Mouse (Mus musculus) heart, embryonic 11.5 days (tissue): ENCODE data around the gene Zfp526. TPM values are rescaled to one million over a fixed set of nuclear protein-coding genes. Genes with fewer than 3 reads are reported as not detected.
A peak's percentile ranks its signal among the peaks of the same experiment; 100 is the strongest.
"Not testable (repeated sequence)": the region's sequence is repeated elsewhere in the genome, so short reads cannot be mapped to it uniquely, and the experiment has no call there.

ENCODE experiments used
- ATAC-seq: fragments of 200-750 bp; cut with Nextera tagmentation; replicated peaks from 2 replicates; pipeline ENCODE4 v1.8.0; 2017; ENCODE audit warnings: moderate library complexity; ENCODE audit not compliant: insufficient number of reproducible peaks, low FRiP score, low TSS enrichment
- H3K27ac ChIP-seq: fragments of 300-500 bp; sonication (generic); 2 replicates; pipeline ENCODE4 v1.5.1; 2014; ENCODE audit warnings: mild to moderate bottlenecking, low read depth, low read length
- H3K27me3 ChIP-seq: fragments of 300-500 bp; sonication (generic); 2 replicates; pipeline ENCODE4 v1.6.1; 2014; ENCODE audit warnings: mild to moderate bottlenecking, low read length, mixed read lengths; ENCODE audit not compliant: control insufficient read depth, insufficient read depth
- H3K36me3 ChIP-seq: fragments of 300-500 bp; sonication (generic); 2 replicates; pipeline ENCODE4 v1.6.1; 2014; ENCODE audit warnings: mild to moderate bottlenecking, low read length, moderate library complexity, mixed read lengths; ENCODE audit not compliant: control insufficient read depth, insufficient read depth
- H3K4me1 ChIP-seq: fragments of 300-500 bp; sonication (generic); 2 replicates; pipeline ENCODE4 v1.6.1; 2014; ENCODE audit warnings: low read length; ENCODE audit not compliant: control insufficient read depth, insufficient read depth
- H3K4me2 ChIP-seq: fragments of 300-500 bp; sonication (generic); 2 replicates; pipeline ENCODE4 v1.6.1; 2014; ENCODE audit warnings: mild to moderate bottlenecking, moderate library complexity
- H3K4me3 ChIP-seq: fragments of 300-500 bp; sonication (generic); 2 replicates; pipeline ENCODE4 v1.5.1; 2014; ENCODE audit warnings: low read depth, low read length
- H3K9ac ChIP-seq: fragments of 300-500 bp; sonication (generic); 2 replicates; pipeline ENCODE4 v1.6.1; 2014; ENCODE audit warnings: mild to moderate bottlenecking, low read depth, low read length, moderate library complexity
- H3K9me3 ChIP-seq: fragments of 300-500 bp; sonication (generic); replicated peaks from 2 replicates; pipeline ENCODE4 v1.6.1; 2016; ENCODE audit warnings: low read length; ENCODE audit not compliant: control insufficient read depth
- WGBS: fragments of 180-500 bp; shearing (Covaris S2); extraction: QIAGEN DNeasy Blood & Tissue Kit; methylation state at CpG from one replicate; pipeline ENCODE4 v1.1.7; 2014; ENCODE audit not compliant: insufficient replicate concordance; 5-methylcytosine and 5-hydroxymethylcytosine counted together
- polyA plus RNA-seq: library from polyadenylated mRNA; unstranded; fragments of >200 nt; fragmentation: Nextera tagmentation; extraction: Ambion mirVana; gene quantifications from 2 replicates; pipeline ENCODE4 v1.2.1, GENCODE M21; 2014

Zfp526 gene
- polyA plus RNA-seq, 1 experiment from 2014 or later, result 2.7 TPM

GRCm38 (mm10) chr7:25250141-25250972 lies 29.1 kb downstream of the Zfp526 start, which contains the start of gene Erf:
Erf (minus strand) TSS chr7:25250761.
- ATAC-seq, result peak; percentile 76
- Histone ChIP-seq H3K4me2 (peak within 1 kb of the TSS; percentile 98), H3K36me3 (0 out of 2 replicates have a peak, but pooled peaks cover 3% of the 10 kb centered on the region), H3K4me3 (peak within 1 kb of the TSS; percentile 80), H3K9me3 (no peaks in the 10 kb centered on the region), H3K27ac (peak within 1 kb of the TSS; percentile 99), H3K9ac (peak within 1 kb of the TSS; percentile 99), H3K4me1 (peaks cover 34% of the 10 kb centered on the region), H3K27me3 (no peaks in the 10 kb centered on the region)
- WGBS, result under 1% methylated on average over 73 of the region's 81 CpGs

GRCm38 (mm10) chr7:25251071-25251791 lies 30.0 kb downstream of the Zfp526 start:
- peaks cover 29% of the 10 kb centered on the region for H3K4me1 ChIP-seq
- peak overlapping the region; percentile 99 for H3K27ac ChIP-seq
- H3K9ac ChIP-seq, result peak overlapping the region; percentile 77
- peak; percentile 32 for ATAC-seq
- H3K27me3 ChIP-seq, result no peaks in the 10 kb centered on the region
- H3K9me3 ChIP-seq, result no peaks in the 10 kb centered on the region
- H3K36me3 ChIP-seq, result no peaks in the 10 kb centered on the region
- peak overlapping the region; percentile 98 for H3K4me2 ChIP-seq
- H3K4me3 ChIP-seq, result peak overlapping the region; percentile 80
- 3% methylated on average over 22 of the region's 22 CpGs for WGBS

GRCm38 (mm10) chr7:25251822-25252221 lies 30.6 kb downstream of the Zfp526 start:
- no peak for ATAC-seq
- Histone ChIP-seq H3K27ac (peak overlapping the region; percentile 99), H3K9ac (peak overlapping the region; percentile 77), H3K36me3 (no peaks in the 10 kb centered on the region), H3K9me3 (no peaks in the 10 kb centered on the region), H3K4me1 (peaks cover 23% of the 10 kb centered on the region), H3K4me2 (peak overlapping the region; percentile 98), H3K4me3 (peak overlapping the region; percentile 80), H3K27me3 (no peaks in the 10 kb centered on the region)
- WGBS, result 19% methylated on average over 8 of the region's 8 CpGs

GRCm38 (mm10) chr7:25261896-25262295 lies 40.7 kb downstream of the Zfp526 start:
- Histone ChIP-seq H3K4me1 (peaks cover 3% of the 10 kb centered on the region; the same call in 1 of the 2 replicates), H3K4me3 (no peak overlapping the region), H3K4me2 (no peak overlapping the region), H3K9ac (no peak overlapping the region), H3K36me3 (no peaks in the 10 kb centered on the region), H3K27me3 (no peaks in the 10 kb centered on the region), H3K27ac (no peak overlapping the region), H3K9me3 (no peaks in the 10 kb centered on the region)
- 68% methylated on average over 1 of the region's 1 CpGs for WGBS
- no peak for ATAC-seq

- WGBS, result 32% methylated on average over 17 of the region's 17 CpGs
Measured at GRCm38 (mm10) chr7:25263968-25264870, 43.0 kb downstream of the Zfp526 start.

GRCm38 (mm10) chr7:25265743-25266142 lies 44.5 kb downstream of the Zfp526 start:
- not testable (repeated sequence) for H3K27me3 ChIP-seq, H3K9ac ChIP-seq, H3K27ac ChIP-seq, H3K36me3 ChIP-seq, H3K4me3 ChIP-seq, ATAC-seq, H3K9me3 ChIP-seq, H3K4me2 ChIP-seq
- peaks cover 20% of the 10 kb centered on the region for H3K4me1 ChIP-seq
- 60% methylated on average over 5 of the region's 5 CpGs for WGBS

More at GRCm38 (mm10) chr7:25263968-25264870, 43.0 kb downstream of the Zfp526 start:
- Histone ChIP-seq H3K27me3 (no peaks in the 10 kb centered on the region), H3K9ac (0 out of 2 replicates have a peak overlapping the region, but pooled peaks have one; percentile 22), H3K4me3 (no peak overlapping the region), H3K4me1 (peaks cover 8% of the 10 kb centered on the region), H3K27ac (no peak overlapping the region), H3K9me3 (no peaks in the 10 kb centered on the region), H3K4me2 (no peak overlapping the region), H3K36me3 (no peaks in the 10 kb centered on the region)
- no peak for ATAC-seq

GRCm38 (mm10) chr7:25266180-25266962 lies 45.1 kb downstream of the Zfp526 start:
- H3K27ac ChIP-seq, result no peak overlapping the region
- 72% methylated on average over 8 of the region's 8 CpGs for WGBS
- H3K4me3 ChIP-seq, result no peak overlapping the region

More at GRCm38 (mm10) chr7:25266180-25266962, 45.1 kb downstream of the Zfp526 start:
- peak overlapping the region; percentile 72 for H3K4me2 ChIP-seq
- H3K4me1 ChIP-seq, result peaks cover 20% of the 10 kb centered on the region
- peak overlapping the region; percentile 66; the same call in 1 of the 2 replicates for H3K9ac ChIP-seq
- no peak for ATAC-seq
- H3K36me3 ChIP-seq, result peaks cover 3% of the 10 kb centered on the region; the same call in 1 of the 2 replicates
- no peaks in the 10 kb centered on the region for H3K27me3 ChIP-seq
- no peaks in the 10 kb centered on the region for H3K9me3 ChIP-seq
